Mouse (Mus musculus): Measurements from ENCODE around the gene Tmem242. TPM values are rescaled to one million over a fixed set of nuclear protein-coding genes. Genes with fewer than 3 reads are reported as not detected.

Tmem242 gene
- polyA plus RNA-seq, 1 experiment from 2014 or later, result 114 TPM

DNA sequence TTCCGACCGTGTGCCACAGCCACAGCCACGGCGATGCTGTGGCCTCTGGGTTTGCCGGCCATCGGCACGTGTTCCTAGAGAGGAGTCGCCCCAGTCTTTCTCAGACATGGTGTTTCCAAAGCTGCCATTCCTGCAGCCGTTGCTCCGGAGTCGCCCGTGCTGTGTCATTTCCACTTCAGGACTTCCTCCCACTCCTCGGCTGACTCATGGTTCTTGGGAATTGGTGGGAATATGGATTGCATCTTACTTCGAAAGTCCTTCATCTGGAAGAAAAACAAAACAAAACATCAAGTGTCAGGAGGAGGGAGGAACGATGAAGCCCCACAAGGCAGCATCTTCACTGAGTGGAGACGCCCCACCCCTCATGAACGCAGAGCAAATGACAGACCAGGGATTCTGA lies 28.9 kb downstream of the Tmem242 start:
- H3K4me2 ChIP-seq (ENCODE audit: low read depth, low read length), result no peak overlapping the region
- H3K4me1 ChIP-seq (ENCODE audit: control insufficient read depth, insufficient read depth, low read length), result no peaks in the 10 kb centered on the region
- H3K9me3 ChIP-seq (ENCODE audit: control insufficient read depth, low read length), result no peaks in the 10 kb centered on the region
- no peak overlapping the region for H3K27ac ChIP-seq (ENCODE audit: low read depth, low read length)
- H3K9ac ChIP-seq (replicated peaks; ENCODE audit: low read depth, low read length), result no peak overlapping the region
- 92% methylated on average over 17 of the region's 17 CpGs for WGBS
- no peaks in the 10 kb centered on the region for H3K36me3 ChIP-seq (ENCODE audit: control insufficient read depth, insufficient read depth, low read length)
- H3K4me3 ChIP-seq (ENCODE audit: low read depth, low read length), result no peak overlapping the region
- no peak for ATAC-seq (ENCODE audit: low read depth)
- H3K27me3 ChIP-seq (ENCODE audit: control insufficient read depth, insufficient read depth, low read length), result no peaks in the 10 kb centered on the region

DNA sequence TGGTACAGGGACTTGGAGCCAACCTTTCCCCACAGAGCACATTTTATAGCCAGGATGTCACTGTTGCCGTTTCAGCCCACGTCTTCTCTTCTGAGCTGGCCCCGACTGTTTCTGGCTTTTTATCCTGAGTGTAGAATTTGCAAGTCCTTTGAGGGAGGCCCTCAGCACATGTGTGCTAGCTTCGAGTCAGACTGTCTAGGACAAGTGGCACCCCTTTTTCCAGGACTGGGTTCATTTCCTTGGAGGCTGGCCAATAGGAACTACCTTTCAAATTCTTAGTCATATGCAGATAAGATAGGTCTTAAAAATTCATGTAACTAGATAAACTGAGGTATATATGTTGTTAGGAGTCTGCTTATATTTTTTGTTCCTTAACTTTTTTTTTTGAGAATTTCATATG lies 29.7 kb downstream of the Tmem242 start:
- Histone ChIP-seq H3K36me3 (ENCODE audit: control insufficient read depth, insufficient read depth, low read length) (no peaks in the 10 kb centered on the region), H3K9ac (replicated peaks; ENCODE audit: low read depth, low read length) (no peak overlapping the region), H3K27ac (ENCODE audit: low read depth, low read length) (no peak overlapping the region), H3K4me1 (ENCODE audit: control insufficient read depth, insufficient read depth, low read length) (no peaks in the 10 kb centered on the region), H3K4me2 (ENCODE audit: low read depth, low read length) (no peak overlapping the region), H3K4me3 (ENCODE audit: low read depth, low read length) (no peak overlapping the region), H3K27me3 (ENCODE audit: control insufficient read depth, insufficient read depth, low read length) (no peaks in the 10 kb centered on the region), H3K9me3 (ENCODE audit: control insufficient read depth, low read length) (no peaks in the 10 kb centered on the region)
- 82% methylated on average over 4 of the region's 4 CpGs for WGBS
- no peak for ATAC-seq (ENCODE audit: low read depth)

DNA sequence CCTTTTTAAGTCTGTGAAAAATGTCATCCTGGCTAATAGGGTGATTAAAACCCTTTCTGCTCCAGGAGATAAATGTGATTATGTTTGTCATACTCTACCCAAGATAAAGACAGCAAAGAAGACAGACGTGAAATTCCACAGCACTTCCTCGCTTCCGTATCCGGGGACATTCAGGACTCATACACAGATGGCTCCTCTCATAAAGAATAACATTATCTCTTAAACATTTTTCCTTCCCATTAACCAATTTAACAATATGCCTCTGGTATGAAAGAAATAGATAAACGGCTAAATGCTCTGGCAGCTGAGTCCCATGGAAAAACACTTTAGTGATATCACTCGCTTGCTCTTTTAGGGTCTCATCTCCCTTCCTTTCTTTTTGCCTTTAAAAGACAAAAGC lies 33.0 kb downstream of the Tmem242 start:
- Histone ChIP-seq H3K4me3 (ENCODE audit: low read depth, low read length) (no peak overlapping the region), H3K27ac (ENCODE audit: low read depth, low read length) (no peak overlapping the region), H3K9me3 (ENCODE audit: control insufficient read depth, low read length) (no peaks in the 10 kb centered on the region)

DNA sequence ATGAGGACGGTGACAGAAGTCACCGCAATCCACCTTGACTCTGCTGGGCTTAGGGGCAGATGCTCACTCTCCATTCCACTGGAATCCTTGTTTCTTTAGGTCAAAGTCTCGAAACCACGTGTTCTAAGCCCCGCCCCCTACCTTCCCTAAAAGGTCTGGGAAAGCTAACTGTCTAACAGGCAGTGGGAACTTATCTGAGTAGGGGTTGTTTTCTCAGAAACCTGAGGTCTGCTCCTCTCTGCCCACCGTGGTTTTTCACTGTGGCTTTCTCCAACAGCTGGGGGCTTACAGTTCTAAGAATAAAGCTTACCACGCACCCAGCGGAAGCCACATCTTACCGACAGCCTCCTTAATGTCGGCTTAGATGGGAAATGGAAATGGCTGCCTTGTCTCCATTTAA lies 33.5 kb downstream of the Tmem242 start:
- WGBS, result 47% methylated on average over 10 of the region's 10 CpGs
- no peak overlapping the region for H3K4me3 ChIP-seq (ENCODE audit: low read depth, low read length)
- no peaks in the 10 kb centered on the region for H3K9me3 ChIP-seq (ENCODE audit: control insufficient read depth, low read length)
- no peak overlapping the region for H3K27ac ChIP-seq (ENCODE audit: low read depth, low read length)
- no peak for ATAC-seq (ENCODE audit: low read depth)
- peaks cover 3% of the 10 kb centered on the region; the same call in 1 of the 2 replicates for H3K27me3 ChIP-seq (ENCODE audit: control insufficient read depth, insufficient read depth, low read length)
- H3K4me1 ChIP-seq (ENCODE audit: control insufficient read depth, insufficient read depth, low read length), result no peaks in the 10 kb centered on the region
- no peak overlapping the region for H3K4me2 ChIP-seq (ENCODE audit: low read depth, low read length)
- H3K9ac ChIP-seq (replicated peaks; ENCODE audit: low read depth, low read length), result no peak overlapping the region
- H3K36me3 ChIP-seq (ENCODE audit: control insufficient read depth, insufficient read depth, low read length), result no peaks in the 10 kb centered on the region

More for the DNA sequence above, 33.0 kb downstream of the Tmem242 start:
- WGBS, result 58% methylated on average over 6 of the region's 6 CpGs
- Histone ChIP-seq H3K27me3 (ENCODE audit: control insufficient read depth, insufficient read depth, low read length) (peaks cover 3% of the 10 kb centered on the region; the same call in 1 of the 2 replicates), H3K4me1 (ENCODE audit: control insufficient read depth, insufficient read depth, low read length) (no peaks in the 10 kb centered on the region), H3K9ac (replicated peaks; ENCODE audit: low read depth, low read length) (no peak overlapping the region), H3K36me3 (ENCODE audit: control insufficient read depth, insufficient read depth, low read length) (no peaks in the 10 kb centered on the region), H3K4me2 (ENCODE audit: low read depth, low read length) (no peak overlapping the region)
- ATAC-seq (ENCODE audit: low read depth), result no peak

DNA sequence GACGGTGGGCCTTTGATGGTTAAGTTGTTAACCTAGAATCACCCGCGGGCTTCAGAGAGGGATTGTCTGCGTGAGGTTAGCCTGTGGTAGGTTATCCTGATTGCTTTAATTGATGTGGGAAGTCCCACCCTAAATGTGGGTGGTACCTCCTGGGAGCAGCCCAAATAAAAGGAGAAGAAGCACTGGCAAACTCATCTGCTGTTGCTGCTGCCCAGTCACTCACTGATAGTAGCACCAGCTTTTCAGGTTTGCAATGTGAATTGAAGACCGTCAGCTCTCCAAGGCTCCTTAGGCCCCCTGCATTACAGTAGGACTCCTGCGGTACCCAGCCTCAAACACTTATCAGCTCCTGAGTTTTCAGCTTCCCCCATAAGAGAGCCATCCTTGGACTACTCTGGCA lies 36.2 kb downstream of the Tmem242 start:
- Histone ChIP-seq H3K4me1 (ENCODE audit: control insufficient read depth, insufficient read depth, low read length) (no peaks in the 10 kb centered on the region), H3K36me3 (ENCODE audit: control insufficient read depth, insufficient read depth, low read length) (no peaks in the 10 kb centered on the region), H3K27me3 (ENCODE audit: control insufficient read depth, insufficient read depth, low read length) (peaks cover 3% of the 10 kb centered on the region; the same call in 1 of the 2 replicates), H3K9me3 (ENCODE audit: control insufficient read depth, low read length) (no peaks in the 10 kb centered on the region), H3K4me3 (ENCODE audit: low read depth, low read length) (no peak overlapping the region), H3K4me2 (ENCODE audit: low read depth, low read length) (no peak overlapping the region), H3K9ac (replicated peaks; ENCODE audit: low read depth, low read length) (no peak overlapping the region), H3K27ac (ENCODE audit: low read depth, low read length) (no peak overlapping the region)
- no peak for ATAC-seq (ENCODE audit: low read depth)
- 76% methylated on average over 6 of the region's 6 CpGs for WGBS

DNA sequence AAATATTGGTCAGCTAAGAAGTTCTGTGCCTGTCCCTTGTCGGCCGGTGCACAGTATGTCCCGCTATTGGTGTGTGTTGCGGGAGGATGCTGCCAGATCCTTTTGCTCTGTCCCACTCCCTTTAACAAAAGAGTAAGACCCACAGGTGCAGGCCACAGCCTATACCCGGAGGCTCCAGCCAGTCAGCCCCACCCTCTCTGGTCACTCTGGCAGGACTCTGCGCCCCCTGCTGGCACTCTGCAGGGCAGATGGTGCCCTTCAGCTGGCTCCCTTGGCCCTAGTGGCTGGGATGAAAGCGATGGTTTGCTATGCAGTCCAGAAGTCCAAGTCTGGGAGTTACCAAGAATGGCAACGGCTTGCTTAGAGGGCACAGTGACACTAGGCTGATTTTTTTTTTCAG lies 37.4 kb downstream of the Tmem242 start:
- Histone ChIP-seq H3K9me3 (ENCODE audit: control insufficient read depth, low read length) (no peaks in the 10 kb centered on the region), H3K27ac (ENCODE audit: low read depth, low read length) (no peak overlapping the region), H3K4me1 (ENCODE audit: control insufficient read depth, insufficient read depth, low read length) (0 out of 2 replicates have a peak, but pooled peaks cover 1% of the 10 kb centered on the region), H3K27me3 (ENCODE audit: control insufficient read depth, insufficient read depth, low read length) (peaks cover 3% of the 10 kb centered on the region; the same call in 1 of the 2 replicates), H3K36me3 (ENCODE audit: control insufficient read depth, insufficient read depth, low read length) (no peaks in the 10 kb centered on the region), H3K9ac (replicated peaks; ENCODE audit: low read depth, low read length) (no peak overlapping the region), H3K4me3 (ENCODE audit: low read depth, low read length) (no peak overlapping the region), H3K4me2 (ENCODE audit: low read depth, low read length) (no peak overlapping the region)
- ATAC-seq (ENCODE audit: low read depth), result peak; percentile 76; the same call in 1 of the 2 replicates
- 27% methylated on average over 8 of the region's 8 CpGs for WGBS

DNA sequence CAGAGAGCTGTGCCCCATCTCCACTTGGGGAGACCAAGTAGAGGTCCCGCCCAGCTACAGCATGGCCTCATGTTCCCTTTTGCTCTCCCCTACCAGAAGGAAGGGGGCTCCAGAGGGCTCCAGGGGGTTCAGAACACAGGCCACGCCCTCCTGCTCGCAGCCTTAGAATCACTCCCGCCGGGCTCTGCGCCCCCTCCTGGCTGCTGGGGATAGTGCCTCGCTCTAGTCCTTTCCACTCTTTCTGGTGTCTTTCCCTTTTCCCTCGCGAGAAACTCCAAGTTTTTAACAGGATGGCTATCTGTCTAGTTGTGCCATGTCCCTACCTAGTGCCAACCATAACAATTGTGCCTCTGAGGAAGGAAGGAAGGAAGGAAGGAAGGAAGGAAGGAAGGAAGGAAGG lies 38.0 kb downstream of the Tmem242 start:
- Histone ChIP-seq H3K27ac (ENCODE audit: low read depth, low read length) (no peak overlapping the region), H3K9ac (replicated peaks; ENCODE audit: low read depth, low read length) (no peak overlapping the region), H3K4me2 (ENCODE audit: low read depth, low read length) (no peak overlapping the region), H3K9me3 (ENCODE audit: control insufficient read depth, low read length) (no peaks in the 10 kb centered on the region), H3K4me1 (ENCODE audit: control insufficient read depth, insufficient read depth, low read length) (0 out of 2 replicates have a peak, but pooled peaks cover 3% of the 10 kb centered on the region), H3K27me3 (ENCODE audit: control insufficient read depth, insufficient read depth, low read length) (peaks cover 3% of the 10 kb centered on the region; the same call in 1 of the 2 replicates), H3K4me3 (ENCODE audit: low read depth, low read length) (no peak overlapping the region), H3K36me3 (ENCODE audit: control insufficient read depth, insufficient read depth, low read length) (no peaks in the 10 kb centered on the region)
- 4% methylated on average over 9 of the region's 9 CpGs for whole genome bisulfite sequencing
- ATAC-seq (ENCODE audit: low read depth), result 0 out of 2 replicates have a peak, but pooled peaks have one; percentile 30

DNA sequence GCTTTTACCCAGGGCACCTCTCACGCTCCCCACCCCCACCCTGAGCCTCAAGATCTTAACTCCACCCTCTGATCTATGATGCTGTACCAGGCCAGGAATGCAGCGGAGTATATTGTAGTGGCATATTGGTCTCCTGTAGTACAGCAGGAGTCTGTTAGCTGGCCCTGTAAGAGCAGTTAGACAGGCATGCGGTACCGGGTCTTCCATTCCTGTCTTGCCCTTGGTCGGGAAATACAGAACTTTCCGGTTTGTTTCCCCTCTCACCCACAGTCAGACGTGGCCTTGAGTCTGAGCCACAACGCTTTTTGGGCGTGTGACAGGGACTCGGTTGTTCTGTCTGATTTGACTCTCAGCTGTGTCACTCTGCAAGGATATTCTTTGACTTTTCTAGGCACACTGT lies 38.8 kb downstream of the Tmem242 start:
- Histone ChIP-seq H3K27ac (ENCODE audit: low read depth, low read length) (no peak overlapping the region), H3K4me2 (ENCODE audit: low read depth, low read length) (no peak overlapping the region), H3K4me1 (ENCODE audit: control insufficient read depth, insufficient read depth, low read length) (0 out of 2 replicates have a peak, but pooled peaks cover 3% of the 10 kb centered on the region), H3K4me3 (ENCODE audit: low read depth, low read length) (no peak overlapping the region), H3K9ac (replicated peaks; ENCODE audit: low read depth, low read length) (no peak overlapping the region), H3K36me3 (ENCODE audit: control insufficient read depth, insufficient read depth, low read length) (no peaks in the 10 kb centered on the region), H3K27me3 (ENCODE audit: control insufficient read depth, insufficient read depth, low read length) (peaks cover 3% of the 10 kb centered on the region; the same call in 1 of the 2 replicates), H3K9me3 (ENCODE audit: control insufficient read depth, low read length) (no peaks in the 10 kb centered on the region)
- ATAC-seq (ENCODE audit: low read depth), result no peak
- WGBS, result 93% methylated on average over 10 of the region's 10 CpGs

DNA sequence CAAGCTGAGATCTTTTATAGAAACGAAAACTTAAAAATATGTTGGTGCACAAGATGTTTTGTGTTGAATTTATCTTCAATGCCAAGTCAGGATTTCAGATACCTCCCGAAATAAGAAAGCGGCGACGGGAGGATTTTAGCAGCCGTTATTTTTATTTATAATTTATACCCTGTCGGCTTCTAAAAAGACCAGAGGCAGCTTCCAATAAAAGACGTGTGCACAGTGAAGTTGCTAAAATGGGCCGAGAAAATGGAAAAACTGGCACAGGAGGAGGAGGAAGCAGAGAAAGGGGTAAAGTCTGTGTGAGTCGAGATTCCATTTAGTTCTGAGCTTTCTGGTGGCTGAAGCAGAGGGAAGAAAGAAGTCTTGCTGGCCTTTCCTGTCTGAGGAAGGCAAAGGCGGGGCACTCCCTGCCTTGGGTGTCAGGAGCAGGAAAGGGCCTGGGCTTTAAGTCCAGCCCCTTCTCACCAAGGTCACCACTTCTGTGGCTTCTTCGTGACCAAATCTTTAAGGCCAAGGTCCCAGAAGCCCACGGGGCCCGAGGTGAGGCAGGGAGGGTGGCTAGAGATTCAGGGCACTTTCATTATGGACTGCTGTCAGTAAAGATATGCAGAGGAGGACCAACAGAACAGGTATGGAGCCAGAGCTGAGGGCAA lies 39.5 kb downstream of the Tmem242 start:
- H3K4me2 ChIP-seq (ENCODE audit: low read depth, low read length), result no peak overlapping the region
- H3K36me3 ChIP-seq (ENCODE audit: control insufficient read depth, insufficient read depth, low read length), result no peaks in the 10 kb centered on the region
- 81% methylated on average over 14 of the region's 14 CpGs for WGBS
- no peaks in the 10 kb centered on the region for H3K9me3 ChIP-seq (ENCODE audit: control insufficient read depth, low read length)
- H3K9ac ChIP-seq (replicated peaks; ENCODE audit: low read depth, low read length), result no peak overlapping the region
- H3K27ac ChIP-seq (ENCODE audit: low read depth, low read length), result no peak overlapping the region
- no peak overlapping the region for H3K4me3 ChIP-seq (ENCODE audit: low read depth, low read length)
- H3K4me1 ChIP-seq (ENCODE audit: control insufficient read depth, insufficient read depth, low read length), result 0 out of 2 replicates have a peak, but pooled peaks cover 3% of the 10 kb centered on the region
- ATAC-seq (ENCODE audit: low read depth), result no peak
- peaks cover 3% of the 10 kb centered on the region; the same call in 1 of the 2 replicates for H3K27me3 ChIP-seq (ENCODE audit: control insufficient read depth, insufficient read depth, low read length)

Measured in neural tube, embryonic 14.5 days (tissue).